Comparison of ENCODE assay signal across 23 mouse cellular contexts in genomic region chr7:34685801-34686200, GRCm38 (mm10). TPM values are rescaled to one million over a fixed set of nuclear protein-coding genes. Genes with fewer than 3 reads are reported as not detected.
"Had no signal": no experiment of that assay in that cellular context is flagged by ENCODE, and none has a peak within 500 bp of the region (broad histone marks: within the 10 kb centered on the region; RNA-seq: fewer than 3 reads in every experiment).

No protein-coding gene starts in this region.

- DNase-seq: kidney, adult 2 months; kidney, postnatal 25 days; layer of hippocampus, adult 9-11 months; liver; lung, adult 18-20 months; lung, postnatal 10 days; lung, postnatal 36 days; retina, postnatal 1 day; right cerebral cortex, postnatal 25 days; spleen, adult 18-20 months; thymus, postnatal 25 days had no signal

- H3K36me3 ChIP-seq: limb, embryonic 10.5 days; limb, embryonic 13.5 days; liver, embryonic 12.5 days; liver, embryonic 15.5 days; lung, embryonic 15.5 days; midbrain, embryonic 13.5 days; neural tube, embryonic 12.5 days; stomach, embryonic 15.5 days had no signal

- H3K9me3 ChIP-seq: limb, embryonic 10.5 days; limb, embryonic 13.5 days; liver, embryonic 12.5 days; liver, embryonic 15.5 days; lung, embryonic 15.5 days; megakaryocyte, embryonic 14.5 days; midbrain, embryonic 13.5 days; neural tube, embryonic 12.5 days; stomach, embryonic 15.5 days had no signal

- H3K9ac ChIP-seq: limb, embryonic 13.5 days; liver, embryonic 12.5 days; liver, embryonic 15.5 days; lung, embryonic 15.5 days; midbrain, embryonic 13.5 days; neural tube, embryonic 12.5 days; stomach, embryonic 15.5 days had no signal

- H3K4me2 ChIP-seq: limb, embryonic 13.5 days; liver, embryonic 12.5 days; liver, embryonic 15.5 days; lung, embryonic 15.5 days; midbrain, embryonic 13.5 days; neural tube, embryonic 12.5 days; stomach, embryonic 15.5 days had no signal

- H3K4me1 ChIP-seq: limb, embryonic 13.5 days; liver, embryonic 12.5 days; liver, embryonic 15.5 days; megakaryocyte, embryonic 14.5 days had no signal

- H3K27ac ChIP-seq: kidney, postnatal 0 days; layer of hippocampus, adult 2 months; limb, embryonic 10.5 days; limb, embryonic 13.5 days; liver, embryonic 12.5 days; liver, embryonic 15.5 days; lung, embryonic 15.5 days; midbrain, embryonic 13.5 days; neural tube, embryonic 12.5 days; stomach, embryonic 15.5 days had no signal

- H3K4me3 ChIP-seq: layer of hippocampus, adult 2 months; limb, embryonic 10.5 days; limb, embryonic 13.5 days; liver, embryonic 12.5 days; liver, embryonic 15.5 days; lung, embryonic 15.5 days; megakaryocyte, embryonic 14.5 days; midbrain, embryonic 13.5 days; neural tube, embryonic 12.5 days; stomach, embryonic 15.5 days had no signal

- ATAC-seq: liver, embryonic 12.5 days had no signal

- H3K27me3 ChIP-seq: liver, embryonic 15.5 days; midbrain, embryonic 13.5 days; neural tube, embryonic 12.5 days; stomach, embryonic 15.5 days had no signal

RNA-seq across cellular contexts. Expression of gene Kctd15, which starts 29.3 kb away (rescaled TPM):
- total RNA-seq: neutrophil, adult 5-6 weeks had no signal
